Mouse (Mus musculus): ENCODE measurements around the gene Mucl3.

GRCm38 (mm10) chr17:35653086-35653485, 9.6 kb upstream of the Mucl3 start:
- TF ChIP-seq CTCF (IDR thresholded peaks at IDR 0.05; ENCODE audit: insufficient read depth, low read depth, low read length) (no peak), POLR2A (IDR thresholded peaks at IDR 0.05; ENCODE audit: insufficient read depth, low read depth, low read length) (no peak)

All from olfactory bulb, adult 2 months (tissue).